Comparison of ENCODE assay signal across 16 mouse cellular contexts in genomic region chr15:10688686-10689085, GRCm38 (mm10).
"Had no signal": no experiment of that assay in that cellular context is flagged by ENCODE, and none has a peak within 500 bp of the region (broad histone marks: within the 10 kb centered on the region; RNA-seq: fewer than 3 reads in every experiment).

No protein-coding gene starts in this region.

- H3K27me3 ChIP-seq: kidney, embryonic 15.5 days; liver, embryonic 15.5 days; neural tube, embryonic 15.5 days had no signal

- H3K4me2 ChIP-seq: kidney, embryonic 15.5 days; liver, embryonic 15.5 days; lung, embryonic 14.5 days; neural tube, embryonic 15.5 days had no signal

- H3K27ac ChIP-seq: kidney, embryonic 15.5 days; left cerebral cortex, adult 2 months; midbrain, embryonic 10.5 days; neural tube, embryonic 15.5 days had no signal

- H3K4me3 ChIP-seq: kidney, embryonic 15.5 days; left cerebral cortex, adult 2 months; liver, embryonic 15.5 days; midbrain, embryonic 10.5 days; myocyte; neural tube, embryonic 15.5 days had no signal

- DNase-seq: kidney, adult 18-20 months; kidney, postnatal 14 days; lung, postnatal 10 days; lung, postnatal 4 days; midbrain, embryonic 14.5 days; right cerebral cortex, adult 18-20 months; right cerebral cortex, postnatal 25 days; spleen, adult 18-20 months; thymus, postnatal 4 days had no signal

- H3K9ac ChIP-seq: kidney, embryonic 15.5 days; liver, embryonic 15.5 days; lung, embryonic 14.5 days; neural tube, embryonic 15.5 days had no signal

- H3K36me3 ChIP-seq: liver, embryonic 15.5 days; neural tube, embryonic 15.5 days had no signal

- H3K9me3 ChIP-seq: kidney, embryonic 15.5 days; liver, embryonic 15.5 days; midbrain, embryonic 10.5 days; neural tube, embryonic 15.5 days had no signal
